Mouse (Mus musculus) heart, embryonic 11.5 days (tissue): ENCODE data around the gene Hoxb7. TPM values are rescaled to one million over a fixed set of nuclear protein-coding genes. Genes with fewer than 3 reads are reported as not detected.
A peak's percentile ranks its signal among the peaks of the same experiment; 100 is the strongest.

Source experiments
- ATAC-seq: fragments of 200-750 bp; cut with Nextera tagmentation; replicated peaks from 2 replicates; pipeline ENCODE4 v1.8.0; 2017; ENCODE audit warnings: moderate library complexity; ENCODE audit not compliant: insufficient number of reproducible peaks, low FRiP score, low TSS enrichment
- H3K27ac ChIP-seq: fragments of 300-500 bp; sonication (generic); 2 replicates; pipeline ENCODE4 v1.5.1; 2014; ENCODE audit warnings: mild to moderate bottlenecking, low read depth, low read length
- H3K27me3 ChIP-seq: fragments of 300-500 bp; sonication (generic); 2 replicates; pipeline ENCODE4 v1.6.1; 2014; ENCODE audit warnings: mild to moderate bottlenecking, low read length, mixed read lengths; ENCODE audit not compliant: control insufficient read depth, insufficient read depth
- H3K36me3 ChIP-seq: fragments of 300-500 bp; sonication (generic); 2 replicates; pipeline ENCODE4 v1.6.1; 2014; ENCODE audit warnings: mild to moderate bottlenecking, low read length, moderate library complexity, mixed read lengths; ENCODE audit not compliant: control insufficient read depth, insufficient read depth
- H3K4me1 ChIP-seq: fragments of 300-500 bp; sonication (generic); 2 replicates; pipeline ENCODE4 v1.6.1; 2014; ENCODE audit warnings: low read length; ENCODE audit not compliant: control insufficient read depth, insufficient read depth
- H3K4me2 ChIP-seq: fragments of 300-500 bp; sonication (generic); 2 replicates; pipeline ENCODE4 v1.6.1; 2014; ENCODE audit warnings: mild to moderate bottlenecking, moderate library complexity
- H3K4me3 ChIP-seq: fragments of 300-500 bp; sonication (generic); 2 replicates; pipeline ENCODE4 v1.5.1; 2014; ENCODE audit warnings: low read depth, low read length
- H3K9ac ChIP-seq: fragments of 300-500 bp; sonication (generic); 2 replicates; pipeline ENCODE4 v1.6.1; 2014; ENCODE audit warnings: mild to moderate bottlenecking, low read depth, low read length, moderate library complexity
- H3K9me3 ChIP-seq: fragments of 300-500 bp; sonication (generic); replicated peaks from 2 replicates; pipeline ENCODE4 v1.6.1; 2016; ENCODE audit warnings: low read length; ENCODE audit not compliant: control insufficient read depth
- WGBS: fragments of 180-500 bp; shearing (Covaris S2); extraction: QIAGEN DNeasy Blood & Tissue Kit; methylation state at CpG from one replicate; pipeline ENCODE4 v1.1.7; 2014; ENCODE audit not compliant: insufficient replicate concordance; 5-methylcytosine and 5-hydroxymethylcytosine counted together
- polyA plus RNA-seq: library from polyadenylated mRNA; unstranded; fragments of >200 nt; fragmentation: Nextera tagmentation; extraction: Ambion mirVana; gene quantifications from 2 replicates; pipeline ENCODE4 v1.2.1, GENCODE M21; 2014

Gene Hoxb7
- polyA plus RNA-seq, 1 experiment from 2014 or later, result 0.31 TPM

- Histone ChIP-seq H3K9ac (peak overlapping the region; percentile 12; the same call in 1 of the 2 replicates), H3K9me3 (no peaks in the 10 kb centered on the region), H3K27me3 (peaks cover 93% of the 10 kb centered on the region), H3K4me3 (no peak overlapping the region), H3K27ac (no peak overlapping the region), H3K4me1 (peaks cover 3% of the 10 kb centered on the region; the same call in 1 of the 2 replicates), H3K4me2 (peak overlapping the region; percentile 20; the same call in 1 of the 2 replicates), H3K36me3 (no peaks in the 10 kb centered on the region)
- ATAC-seq, result no peak
- 5% methylated on average over 5 of the region's 5 CpGs for WGBS
Measured at GRCm38 (mm10) chr11:96327750-96328149, 41.3 kb downstream of the Hoxb7 start.

GRCm38 (mm10) chr11:96328605-96329004, 42.2 kb downstream of the Hoxb7 start:
- H3K4me2 ChIP-seq, result no peak overlapping the region; the same call in 1 of the 2 replicates
- ATAC-seq, result no peak
- no peak overlapping the region for H3K9ac ChIP-seq
- no peaks in the 10 kb centered on the region for H3K36me3 ChIP-seq
- H3K9me3 ChIP-seq, result no peaks in the 10 kb centered on the region
- peaks cover 3% of the 10 kb centered on the region; the same call in 1 of the 2 replicates for H3K4me1 ChIP-seq
- no peak overlapping the region for H3K4me3 ChIP-seq
- peaks cover 95% of the 10 kb centered on the region for H3K27me3 ChIP-seq
- 6% methylated on average over 8 of the region's 8 CpGs for WGBS
- peak overlapping the region; percentile 41; the same call in 1 of the 2 replicates for H3K27ac ChIP-seq

GRCm38 (mm10) chr11:96332105-96332504, 45.7 kb downstream of the Hoxb7 start:
- H3K4me2 ChIP-seq, result peak overlapping the region; percentile 66
- 0 out of 2 replicates have a peak, but pooled peaks cover 4% of the 10 kb centered on the region for H3K4me1 ChIP-seq
- H3K27ac ChIP-seq, result peak overlapping the region; percentile 29; the same call in 1 of the 2 replicates
- H3K27me3 ChIP-seq, result peaks cover 98% of the 10 kb centered on the region
- H3K36me3 ChIP-seq, result no peaks in the 10 kb centered on the region
- WGBS, result 2% methylated on average over 8 of the region's 8 CpGs
- H3K9me3 ChIP-seq, result no peaks in the 10 kb centered on the region
- ATAC-seq, result no peak
- 0 out of 2 replicates have a peak overlapping the region, but pooled peaks have one; percentile 40 for H3K4me3 ChIP-seq
- H3K9ac ChIP-seq, result peak overlapping the region; percentile 22; the same call in 1 of the 2 replicates

GRCm38 (mm10) chr11:96332618-96333032, 46.2 kb downstream of the Hoxb7 start:
- Histone ChIP-seq H3K27ac (peak overlapping the region; percentile 57), H3K9me3 (no peaks in the 10 kb centered on the region), H3K36me3 (no peaks in the 10 kb centered on the region), H3K27me3 (peaks cover 98% of the 10 kb centered on the region), H3K4me3 (peak overlapping the region; percentile 40), H3K4me2 (peak overlapping the region; percentile 66), H3K4me1 (0 out of 2 replicates have a peak, but pooled peaks cover 4% of the 10 kb centered on the region), H3K9ac (peak overlapping the region; percentile 69)
- ATAC-seq, result no peak
- WGBS, result under 1% methylated on average over 35 of the region's 35 CpGs

- no peaks in the 10 kb centered on the region for H3K36me3 ChIP-seq
- H3K27ac ChIP-seq, result peak overlapping the region; percentile 57; the same call in 1 of the 2 replicates
- peaks cover 98% of the 10 kb centered on the region for H3K27me3 ChIP-seq
- WGBS, result 5% methylated on average over 17 of the region's 17 CpGs
- H3K4me3 ChIP-seq, result peak overlapping the region; percentile 40
- H3K9me3 ChIP-seq, result no peaks in the 10 kb centered on the region
- H3K4me2 ChIP-seq, result peak overlapping the region; percentile 66
- H3K9ac ChIP-seq, result peak overlapping the region; percentile 69; the same call in 1 of the 2 replicates
- ATAC-seq, result no peak
- H3K4me1 ChIP-seq, result 0 out of 2 replicates have a peak, but pooled peaks cover 4% of the 10 kb centered on the region
Measured at GRCm38 (mm10) chr11:96333241-96334001, 47.0 kb downstream of the Hoxb7 start.

GRCm38 (mm10) chr11:96334002-96334364, 47.6 kb downstream of the Hoxb7 start:
- Histone ChIP-seq H3K4me3 (peak overlapping the region; percentile 40; the same call in 1 of the 2 replicates), H3K27me3 (peaks cover 98% of the 10 kb centered on the region), H3K4me1 (0 out of 2 replicates have a peak, but pooled peaks cover 4% of the 10 kb centered on the region), H3K9ac (no peak overlapping the region), H3K27ac (peak overlapping the region; percentile 32; the same call in 1 of the 2 replicates), H3K4me2 (peak overlapping the region; percentile 66), H3K9me3 (no peaks in the 10 kb centered on the region), H3K36me3 (no peaks in the 10 kb centered on the region)
- no peak for ATAC-seq
- WGBS, result 13% methylated on average over 2 of the region's 2 CpGs

GRCm38 (mm10) chr11:96334998-96335397, 48.6 kb downstream of the Hoxb7 start:
- H3K4me3 ChIP-seq, result no peak overlapping the region
- H3K36me3 ChIP-seq, result no peaks in the 10 kb centered on the region
- 0 out of 2 replicates have a peak, but pooled peaks cover 4% of the 10 kb centered on the region for H3K4me1 ChIP-seq
- no peaks in the 10 kb centered on the region for H3K9me3 ChIP-seq
- H3K4me2 ChIP-seq, result no peak overlapping the region; the same call in 1 of the 2 replicates
- peaks cover 99% of the 10 kb centered on the region for H3K27me3 ChIP-seq
- ATAC-seq, result no peak
- no peak overlapping the region for H3K27ac ChIP-seq
- no peak overlapping the region for H3K9ac ChIP-seq
- WGBS, result 50% methylated on average over 3 of the region's 3 CpGs

GRCm38 (mm10) chr11:96336597-96336996, 50.2 kb downstream of the Hoxb7 start:
- Histone ChIP-seq H3K36me3 (no peaks in the 10 kb centered on the region), H3K4me3 (no peak overlapping the region), H3K9me3 (no peaks in the 10 kb centered on the region), H3K4me1 (0 out of 2 replicates have a peak, but pooled peaks cover 4% of the 10 kb centered on the region), H3K27ac (no peak overlapping the region), H3K9ac (no peak overlapping the region), H3K27me3 (peaks cover 95% of the 10 kb centered on the region), H3K4me2 (no peak overlapping the region)
- WGBS, result 27% methylated on average over 2 of the region's 2 CpGs
- no peak for ATAC-seq
